Comparison of ENCODE assay signal across 8 mouse cellular contexts in genomic region chr11:101668546-101669261, GRCm38 (mm10). TPM values are rescaled to one million over a fixed set of nuclear protein-coding genes. Genes with fewer than 3 reads are reported as not detected.
DNase-seq lines count a peak whose midpoint lies in the region; ATAC-seq and TF ChIP-seq lines count a peak whose summit lies in the region.

No protein-coding gene starts in this region.

- ATAC-seq in lung, embryonic 14.5 days (ENCODE audit: insufficient read depth), result no peak

- H3K4me1 ChIP-seq in lung, embryonic 14.5 days (ENCODE audit: insufficient read depth), result peaks cover 5% of the 10 kb centered on the region; the same call in 1 of the 2 replicates

- no peak overlapping the region for H3K27ac ChIP-seq in lung, embryonic 14.5 days (ENCODE audit: low read depth)

- H3K9ac ChIP-seq in lung, embryonic 14.5 days, result no peak overlapping the region

- H3K4me2 ChIP-seq in lung, embryonic 14.5 days, result peak overlapping the region; percentile 32; the same call in 1 of the 2 replicates

- no peaks in the 10 kb centered on the region for H3K36me3 ChIP-seq in lung, embryonic 14.5 days (ENCODE audit: insufficient read depth)

- peak; percentile 42 for DNase-seq in ovary, postnatal 36 days (ENCODE audit: low spot score)
- DNase-seq in ovary, adult 18-20 months (ENCODE audit: low spot score), result no peak
- peak; percentile 63 for DNase-seq in heart, adult 8-10 months (ENCODE audit: low spot score)
- DNase-seq in kidney, adult 11 months, result peak; percentile 52
- no peak for DNase-seq in lung, embryonic 14.5 days
- DNase-seq in layer of hippocampus, postnatal 14 days (ENCODE audit: low spot score in 2 of 2), result no peak
- DNase-seq in thymus, postnatal 14 days, result no peak
- DNase-seq in thymus, adult 18-20 months, result no peak

- H3K9me3 ChIP-seq in lung, embryonic 14.5 days (ENCODE audit: low read depth, low read length), result no peaks in the 10 kb centered on the region

- no peak overlapping the region for H3K4me3 ChIP-seq in lung, embryonic 14.5 days (ENCODE audit: low read depth, low read length)

- 10% methylated on average over 13 of the region's 13 CpGs for WGBS in lung, embryonic 14.5 days

- no peak for TF ChIP-seq CTCF in lung, embryonic 14.5 days (IDR thresholded peaks at IDR 0.05; ENCODE audit: low read depth)

- H3K27me3 ChIP-seq in lung, embryonic 14.5 days (ENCODE audit: insufficient read depth, low read length), result no peaks in the 10 kb centered on the region

RNA-seq across cellular contexts. Expression of gene Arl4d, which starts 3.4 kb away (rescaled TPM):
- total RNA-seq in heart, adult 8-10 months (2022), result 10 to 100 TPM; 21.1 to 30.1 (median 27.0) TPM
- 2.1 and 2.8 TPM in 2 replicates for polyA plus RNA-seq in lung, embryonic 14.5 days (2014; fragmentation: Nextera tagmentation; extraction: Ambion mirVana)
- total RNA-seq in layer of hippocampus, postnatal 14 days (2021), result 10 to 100 TPM; 12.6 to 14.2 TPM

RNA-seq across cellular contexts. Expression of gene Rdm1, which starts 41.7 kb away (rescaled TPM):
- 10 to 100 TPM; 47.9 to 60.0 (median 55.8) TPM for total RNA-seq in heart, adult 8-10 months (2022)
- 33.1 and 33.4 TPM in 2 replicates for polyA plus RNA-seq in lung, embryonic 14.5 days (2014; fragmentation: Nextera tagmentation; extraction: Ambion mirVana)
- total RNA-seq in layer of hippocampus, postnatal 14 days (2021), result 1 to 10 TPM; 4.7 to 6.3 TPM

Comparison
In these comparisons a context has a peak if more than half of its experiments do, and no peak if none do; other contexts are left out.
1. DNase-seq: peak in ovary, postnatal 36 days (single experiment), heart, adult 8-10 months (single experiment) and kidney, adult 11 months (single experiment); none in ovary, adult 18-20 months (single experiment), lung, embryonic 14.5 days (single experiment), layer of hippocampus, postnatal 14 days (0 of 2), thymus, postnatal 14 days (single experiment) and thymus, adult 18-20 months (0 of 2).
2. RNA of gene Rdm1, which starts 41.7 kb away (total RNA-seq): 47.9 to 60.0 TPM in heart, adult 8-10 months; 4.7 to 6.3 TPM in layer of hippocampus, postnatal 14 days; every median in the first group is over 4 times any median in the second.